Mouse (Mus musculus) naive thymus-derived CD4-positive, alpha-beta T cell, adult 2 months (primary cell): ENCODE results near the gene Dcaf5.

Experiments
- DNase-seq: peaks from one replicate; pipeline ENCODE4 v3.0.0-alpha.2; 2011; ENCODE audit warnings: low read depth

Dcaf5 gene

DNA sequence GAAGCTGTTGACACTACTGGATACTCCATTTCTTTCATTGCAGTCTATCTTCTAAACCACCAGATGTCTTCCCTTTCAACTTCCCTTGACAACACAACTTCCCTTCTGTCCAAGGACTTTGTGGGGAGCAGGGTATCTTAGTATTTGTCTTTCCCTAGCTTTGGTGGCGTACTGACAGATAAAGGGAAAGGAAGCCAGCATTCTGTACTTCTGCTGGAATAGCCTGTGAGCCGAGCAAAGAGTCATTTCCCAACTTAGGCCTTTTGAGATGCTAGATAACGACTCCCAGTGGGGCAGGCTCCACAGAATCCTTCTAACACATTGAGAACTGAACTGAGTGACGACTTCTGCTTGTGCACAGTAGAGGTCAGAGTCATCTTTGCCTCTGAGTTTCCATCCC is 102.2 kb downstream of the Dcaf5 start:
- DNase-seq: no peak

GRCm38 (mm10) chr12:80331634-80332033 is 104.8 kb downstream of the Dcaf5 start:
- DNase-seq: peak; percentile 62

- DNase-seq: no peak
These were observed 105.6 kb downstream of the Dcaf5 start for GRCm38 (mm10) chr12:80330819-80331218.

GRCm38 (mm10) chr12:80329641-80330040 is 106.8 kb downstream of the Dcaf5 start:
- no peak for DNase-seq

- DNase-seq: no peak
These were observed 110.4 kb downstream of the Dcaf5 start for GRCm38 (mm10) chr12:80326047-80326446.

GRCm38 (mm10) chr12:80324785-80325131 is 111.6 kb downstream of the Dcaf5 start:
- no peak for DNase-seq

- DNase-seq: no peak
These were observed 112.2 kb downstream of the Dcaf5 start for GRCm38 (mm10) chr12:80324051-80324784.

- no peak for DNase-seq
These were observed 112.9 kb downstream of the Dcaf5 start for GRCm38 (mm10) chr12:80323371-80324050.

- DNase-seq: no peak
These were observed 113.9 kb downstream of the Dcaf5 start for GRCm38 (mm10) chr12:80322494-80322893.

- DNase-seq: no peak
These were observed 117.3 kb downstream of the Dcaf5 start for GRCm38 (mm10) chr12:80319062-80319461.

DNA sequence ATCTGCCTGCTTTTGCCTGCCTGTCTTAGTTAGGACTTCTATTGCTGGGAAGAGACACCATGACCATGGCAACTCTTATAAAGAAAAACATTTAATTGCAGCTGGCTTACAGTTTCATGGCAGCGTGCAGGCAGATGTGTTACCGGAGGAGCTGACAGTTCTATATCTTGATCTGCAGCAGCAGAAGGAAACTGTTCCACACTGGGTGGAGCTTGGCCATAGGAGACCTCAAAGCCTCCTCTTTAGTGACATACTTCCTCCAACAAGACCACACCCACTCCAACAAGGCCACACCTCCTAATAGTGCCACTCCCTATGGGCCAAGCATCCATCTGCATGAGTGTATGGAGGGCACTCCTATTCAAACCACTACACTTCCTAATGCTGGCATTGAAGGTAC is 121.1 kb downstream of the Dcaf5 start:
- no peak for DNase-seq

- DNase-seq: no peak
These were observed 124.3 kb downstream of the Dcaf5 start for GRCm38 (mm10) chr12:80311959-80312669.

DNA sequence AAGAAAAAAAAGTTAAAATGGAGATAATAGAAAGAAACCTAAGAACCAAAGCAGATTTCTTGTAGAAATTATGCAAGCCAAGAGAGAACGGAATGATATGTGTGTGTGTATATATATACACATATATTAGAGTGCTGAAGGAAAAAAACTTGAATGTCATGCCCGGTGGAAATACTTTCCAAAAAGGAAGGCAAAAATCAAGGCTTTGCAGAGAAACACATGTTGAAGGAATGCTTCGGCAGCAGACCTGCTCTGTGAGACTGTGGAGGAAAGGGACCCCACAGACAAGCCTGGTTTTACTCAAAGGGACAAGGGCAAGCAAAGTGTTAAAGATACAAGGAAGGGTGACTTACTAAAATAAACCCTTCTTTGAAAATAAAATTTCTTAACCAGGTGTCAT is 128.8 kb downstream of the Dcaf5 start:
- no peak for DNase-seq

DNA sequence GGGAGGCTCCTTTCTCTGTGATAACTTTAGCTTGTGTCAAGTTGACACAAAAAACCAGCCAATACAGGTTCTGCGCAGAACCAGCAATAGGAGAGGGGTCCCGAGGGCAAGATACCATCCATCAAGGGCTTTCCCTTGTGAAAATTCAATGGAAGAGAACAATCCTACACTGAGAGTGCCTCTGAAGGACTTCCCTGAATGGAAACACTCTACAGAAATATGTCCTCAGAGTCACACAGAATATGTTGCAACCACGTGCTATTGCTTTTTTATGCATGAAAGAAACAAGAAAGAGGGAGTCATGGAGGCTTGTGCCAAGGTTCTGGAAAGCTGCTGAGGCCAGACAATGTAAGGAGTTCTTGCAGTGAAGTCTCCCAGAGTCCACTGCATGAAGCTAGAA is 131.9 kb downstream of the Dcaf5 start:
- DNase-seq: no peak

- no peak for DNase-seq
These were observed 135.5 kb downstream of the Dcaf5 start for GRCm38 (mm10) chr12:80300833-80301456.

- DNase-seq: peak; percentile 45
These were observed 137.7 kb downstream of the Dcaf5 start for GRCm38 (mm10) chr12:80298714-80299113.

DNA sequence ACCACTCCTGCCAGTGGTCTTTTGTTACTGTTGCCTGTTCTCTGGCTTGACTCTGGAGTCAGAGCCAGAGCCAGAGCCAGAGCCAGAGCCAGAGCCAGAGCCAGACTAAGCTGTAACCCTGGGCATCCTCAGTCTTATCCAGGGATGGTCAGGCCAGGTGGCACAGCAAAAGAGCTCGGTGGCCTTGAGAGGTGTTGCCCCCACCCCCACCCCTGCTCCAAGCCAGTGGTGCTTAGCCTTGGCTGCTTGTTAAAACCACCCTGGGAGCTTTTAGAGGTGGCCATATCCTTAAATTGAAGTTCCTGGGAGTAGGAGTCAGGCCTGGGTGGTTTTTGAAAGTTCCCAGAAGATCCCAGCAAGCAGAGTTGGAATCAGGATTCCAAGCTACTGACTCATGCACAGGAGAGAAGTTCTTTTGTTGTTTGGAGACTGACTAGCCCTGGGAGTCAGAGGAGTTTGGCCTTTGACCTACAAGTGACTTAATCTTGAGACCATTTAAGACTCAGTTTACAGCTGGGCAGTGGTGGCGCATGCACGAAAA is 144.4 kb downstream of the Dcaf5 start:
- no peak for DNase-seq

DNA sequence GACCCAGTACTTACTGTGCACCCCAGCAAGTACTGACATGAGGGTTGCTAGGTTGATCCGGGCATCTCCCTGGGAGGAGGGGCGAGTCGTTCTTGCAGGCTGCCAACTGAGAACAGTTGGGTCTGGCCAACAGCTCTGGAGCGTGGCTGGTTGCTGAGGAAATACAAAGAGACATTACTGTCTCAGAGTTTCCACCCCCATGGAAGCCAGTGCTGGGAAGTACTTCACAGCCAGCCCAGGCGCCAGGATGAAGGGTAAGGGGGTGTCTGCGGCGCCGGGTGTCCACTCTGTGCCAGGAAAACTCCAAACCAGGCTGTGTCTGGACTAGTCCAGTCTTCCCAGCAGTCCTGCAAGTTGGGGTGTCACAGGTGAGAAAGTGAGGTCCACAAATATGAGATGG is 145.4 kb downstream of the Dcaf5 start:
- no peak for DNase-seq

DNA sequence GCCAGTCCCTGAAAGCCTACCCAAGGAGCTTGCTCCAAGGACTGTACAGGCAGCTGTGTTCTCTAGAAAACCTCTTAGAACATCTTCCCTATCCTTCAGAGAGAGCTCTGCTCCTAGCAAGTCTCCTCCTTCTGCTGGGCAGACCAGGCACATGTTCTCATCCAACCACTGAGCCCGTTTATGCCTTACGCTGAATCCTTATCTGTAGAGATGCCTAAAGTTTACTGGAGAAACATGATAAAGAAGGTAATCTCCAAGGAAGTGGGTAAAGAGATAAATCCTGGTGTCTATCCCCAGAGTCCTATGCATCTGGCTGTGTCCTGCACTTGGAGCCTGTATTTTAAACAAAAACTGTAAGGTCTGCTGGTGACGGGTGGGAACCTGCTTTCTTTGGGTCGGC is 145.9 kb downstream of the Dcaf5 start:
- DNase-seq: no peak

DNA sequence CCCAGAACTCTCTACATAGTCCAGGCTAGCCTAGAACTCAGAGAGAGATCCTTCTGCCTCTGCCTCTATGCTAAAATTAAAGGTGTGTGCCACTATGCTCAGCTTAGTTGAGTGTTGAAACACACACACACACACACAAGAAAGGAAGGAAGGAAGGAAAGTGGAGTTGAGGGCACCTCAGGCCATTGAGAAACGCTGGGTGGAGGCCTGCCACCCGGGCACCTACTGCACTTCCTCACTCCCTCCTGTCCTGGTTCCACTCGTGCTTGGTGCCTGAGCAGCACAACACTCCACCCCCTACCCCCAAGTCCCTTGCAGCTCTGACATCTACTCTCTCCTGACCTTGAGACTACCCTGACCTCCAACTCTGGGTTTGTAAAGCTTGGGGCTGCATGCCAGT is 146.7 kb downstream of the Dcaf5 start:
- no peak for DNase-seq

- DNase-seq: peak; percentile 29
These were observed 150.5 kb downstream of the Dcaf5 start for GRCm38 (mm10) chr12:80285890-80286289.
